17 mouse cellular contexts compared by ENCODE assay signal in the genomic region with DNA sequence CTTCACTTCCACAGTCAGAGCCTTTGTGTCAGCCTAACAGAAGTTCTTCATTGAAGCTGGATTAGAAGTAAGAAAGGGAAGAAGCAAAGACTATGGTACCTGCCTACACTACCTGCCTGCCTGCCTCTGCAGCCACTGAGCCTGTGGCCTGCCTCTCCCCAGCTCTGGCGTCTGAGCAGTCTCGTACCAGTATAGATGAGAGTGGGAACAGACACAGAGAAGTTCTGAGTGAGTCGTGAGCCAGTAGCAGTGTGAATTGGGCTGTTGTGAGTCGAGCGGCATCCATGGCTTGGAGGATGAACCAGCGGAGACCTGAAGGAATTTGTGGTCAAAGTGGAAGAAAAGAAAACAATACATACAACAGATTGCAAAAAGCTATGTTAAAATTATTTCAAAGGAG.
"Had no signal": no experiment of that assay in that cellular context is flagged by ENCODE, and none has a peak within 500 bp of the region (broad histone marks: within the 10 kb centered on the region; RNA-seq: fewer than 3 reads in every experiment).

No protein-coding gene starts in this region.

- H3K9me3 ChIP-seq: intestine, embryonic 15.5 days; kidney, embryonic 15.5 days; limb, embryonic 13.5 days; megakaryocyte, embryonic 14.5 days; midbrain, embryonic 12.5 days had no signal

- H3K9ac ChIP-seq: intestine, embryonic 15.5 days; kidney, embryonic 15.5 days; limb, embryonic 13.5 days; liver, embryonic 14.5 days; lung, embryonic 14.5 days; midbrain, embryonic 12.5 days had no signal

- H3K4me2 ChIP-seq: intestine, embryonic 15.5 days; kidney, embryonic 15.5 days; limb, embryonic 13.5 days; lung, embryonic 14.5 days; midbrain, embryonic 12.5 days had no signal

- DNase-seq: kidney, adult 2 months; kidney, postnatal 25 days; layer of hippocampus, adult 9-11 months; left cerebral cortex, postnatal 4 days; lung, embryonic 14.5 days; lung, postnatal 10 days; lung, postnatal 4 days; right cerebral cortex, postnatal 25 days; thymus, adult 18-20 months; thymus, postnatal 14 days had no signal

- ATAC-seq: intestine, embryonic 15.5 days; midbrain, embryonic 16.5 days had no signal

- H3K4me1 ChIP-seq: intestine, embryonic 15.5 days; kidney, embryonic 15.5 days; limb, embryonic 13.5 days; midbrain, embryonic 12.5 days had no signal

- H3K27ac ChIP-seq: intestine, embryonic 15.5 days; kidney, embryonic 15.5 days; limb, embryonic 13.5 days; liver, embryonic 14.5 days; midbrain, embryonic 12.5 days had no signal

- H3K4me3 ChIP-seq: intestine, embryonic 15.5 days; kidney, embryonic 15.5 days; limb, embryonic 13.5 days; megakaryocyte, embryonic 14.5 days; midbrain, embryonic 12.5 days had no signal

- H3K27me3 ChIP-seq: intestine, embryonic 15.5 days; kidney, embryonic 15.5 days; limb, embryonic 13.5 days; megakaryocyte, embryonic 14.5 days; midbrain, embryonic 12.5 days had no signal
